Mouse (Mus musculus): ENCODE measurements around the gene Mast3. TPM values are rescaled to one million over a fixed set of nuclear protein-coding genes. Genes with fewer than 3 reads are reported as not detected.

Mast3 gene
- polyA plus RNA-seq, 1 experiment from 2014 or later = 15.8 TPM

- Histone ChIP-seq H3K27ac (replicated peaks) (peak overlapping the region; percentile 98), H3K4me2 (peak overlapping the region; percentile 93), H3K4me1 (replicated peaks) (peaks cover 61% of the 10 kb centered on the region), H3K9ac (peak overlapping the region; percentile 94), H3K4me3 (peak overlapping the region; percentile 83), H3K27me3 (0 out of 2 replicates have a peak, but pooled peaks cover 1% of the 10 kb centered on the region), H3K9me3 (no peaks in the 10 kb centered on the region), H3K36me3 (peaks cover 32% of the 10 kb centered on the region)
- ATAC-seq (ENCODE audit: low read depth) = peak; percentile 56
- 18% methylated on average over 50 of the region's 50 CpGs for WGBS
Measured at GRCm38 (mm10) chr8:70754871-70755660, 49.8 kb downstream of the Mast3 start.

GRCm38 (mm10) chr8:70754043-70754870 is 50.6 kb downstream of the Mast3 start, which contains the start of gene Rab3a:
TSS of gene Rab3a (plus strand) at chr8:70754679.
- Histone ChIP-seq H3K4me2 (peak within 1 kb of the TSS; percentile 93), H3K4me3 (peak within 1 kb of the TSS; percentile 83), H3K27ac (replicated peaks) (peak within 1 kb of the TSS; percentile 98), H3K27me3 (peaks cover 9% of the 10 kb centered on the region), H3K36me3 (peaks cover 32% of the 10 kb centered on the region), H3K9ac (peak within 1 kb of the TSS; percentile 94), H3K4me1 (replicated peaks) (peaks cover 53% of the 10 kb centered on the region), H3K9me3 (no peaks in the 10 kb centered on the region)
- peak; percentile 97 for ATAC-seq (ENCODE audit: low read depth)
- 8% methylated on average over 37 of the region's 37 CpGs for WGBS

- no peaks in the 10 kb centered on the region for H3K9me3 ChIP-seq
- peak overlapping the region; percentile 22 for H3K4me2 ChIP-seq
- H3K36me3 ChIP-seq = peaks cover 24% of the 10 kb centered on the region
- peaks cover 42% of the 10 kb centered on the region for H3K4me1 ChIP-seq (replicated peaks)
- WGBS = 31% methylated on average over 21 of the region's 21 CpGs
- H3K4me3 ChIP-seq = no peak overlapping the region
- peaks cover 20% of the 10 kb centered on the region for H3K27me3 ChIP-seq
- no peak for ATAC-seq (ENCODE audit: low read depth)
- H3K27ac ChIP-seq (replicated peaks) = peak overlapping the region; percentile 68
- no peak overlapping the region for H3K9ac ChIP-seq
Measured at GRCm38 (mm10) chr8:70753151-70753550, 51.7 kb downstream of the Mast3 start.

- no peak for ATAC-seq (ENCODE audit: low read depth)
- H3K27me3 ChIP-seq = peaks cover 30% of the 10 kb centered on the region
- no peaks in the 10 kb centered on the region for H3K9me3 ChIP-seq
- WGBS = 31% methylated on average over 11 of the region's 11 CpGs
- H3K4me1 ChIP-seq (replicated peaks) = peaks cover 32% of the 10 kb centered on the region
- H3K9ac ChIP-seq = no peak overlapping the region
- H3K4me2 ChIP-seq = no peak overlapping the region
- no peak overlapping the region for H3K4me3 ChIP-seq
- H3K27ac ChIP-seq (replicated peaks) = peak overlapping the region; percentile 24; the same call in 1 of the 2 replicates
- H3K36me3 ChIP-seq = peaks cover 14% of the 10 kb centered on the region
Measured at GRCm38 (mm10) chr8:70752000-70752764, 52.7 kb downstream of the Mast3 start.

- Histone ChIP-seq H3K27ac (replicated peaks) (no peak overlapping the region), H3K27me3 (peaks cover 50% of the 10 kb centered on the region), H3K9me3 (no peaks in the 10 kb centered on the region), H3K9ac (no peak overlapping the region), H3K4me1 (replicated peaks) (peaks cover 13% of the 10 kb centered on the region), H3K36me3 (no peaks in the 10 kb centered on the region), H3K4me3 (no peak overlapping the region), H3K4me2 (no peak overlapping the region)
- no peak for ATAC-seq (ENCODE audit: low read depth)
- WGBS = 87% methylated on average over 13 of the region's 13 CpGs
Measured at GRCm38 (mm10) chr8:70750128-70750680, 54.6 kb downstream of the Mast3 start.

GRCm38 (mm10) chr8:70749097-70749674 is 55.7 kb downstream of the Mast3 start:
- no peak for ATAC-seq (ENCODE audit: low read depth)
- no peak overlapping the region for H3K27ac ChIP-seq (replicated peaks)
- peaks cover 13% of the 10 kb centered on the region for H3K4me1 ChIP-seq (replicated peaks)
- H3K9me3 ChIP-seq = no peaks in the 10 kb centered on the region
- no peak overlapping the region for H3K9ac ChIP-seq
- H3K27me3 ChIP-seq = peaks cover 60% of the 10 kb centered on the region
- 84% methylated on average over 19 of the region's 19 CpGs for WGBS
- no peak overlapping the region for H3K4me2 ChIP-seq
- no peaks in the 10 kb centered on the region for H3K36me3 ChIP-seq
- no peak overlapping the region for H3K4me3 ChIP-seq

GRCm38 (mm10) chr8:70748246-70749096 is 56.4 kb downstream of the Mast3 start:
- no peak for ATAC-seq (ENCODE audit: low read depth)
- no peaks in the 10 kb centered on the region for H3K9me3 ChIP-seq
- 86% methylated on average over 23 of the region's 23 CpGs for WGBS
- no peak overlapping the region for H3K4me2 ChIP-seq
- H3K27ac ChIP-seq (replicated peaks) = no peak overlapping the region
- H3K36me3 ChIP-seq = no peaks in the 10 kb centered on the region
- peaks cover 67% of the 10 kb centered on the region for H3K27me3 ChIP-seq
- H3K9ac ChIP-seq = no peak overlapping the region
- H3K4me3 ChIP-seq = no peak overlapping the region
- peaks cover 20% of the 10 kb centered on the region for H3K4me1 ChIP-seq (replicated peaks)

GRCm38 (mm10) chr8:70747211-70747890 is 57.5 kb downstream of the Mast3 start:
- Histone ChIP-seq H3K27ac (replicated peaks) (no peak overlapping the region), H3K4me1 (replicated peaks) (peaks cover 19% of the 10 kb centered on the region), H3K4me2 (no peak overlapping the region), H3K27me3 (peaks cover 78% of the 10 kb centered on the region), H3K9ac (no peak overlapping the region), H3K36me3 (no peaks in the 10 kb centered on the region), H3K9me3 (no peaks in the 10 kb centered on the region), H3K4me3 (no peak overlapping the region)
- no peak for ATAC-seq (ENCODE audit: low read depth)
- WGBS = 85% methylated on average over 18 of the region's 18 CpGs

- Histone ChIP-seq H3K4me2 (no peak overlapping the region), H3K27ac (replicated peaks) (no peak overlapping the region), H3K36me3 (no peaks in the 10 kb centered on the region), H3K9me3 (no peaks in the 10 kb centered on the region), H3K27me3 (peaks cover 85% of the 10 kb centered on the region), H3K4me1 (replicated peaks) (peaks cover 19% of the 10 kb centered on the region), H3K4me3 (no peak overlapping the region), H3K9ac (no peak overlapping the region)
- ATAC-seq (ENCODE audit: low read depth) = no peak
- 77% methylated on average over 9 of the region's 9 CpGs for WGBS
Measured at GRCm38 (mm10) chr8:70746676-70747075, 58.2 kb downstream of the Mast3 start.

GRCm38 (mm10) chr8:70745691-70746220 is 59.1 kb downstream of the Mast3 start:
- H3K9me3 ChIP-seq = no peaks in the 10 kb centered on the region
- peaks cover 94% of the 10 kb centered on the region for H3K27me3 ChIP-seq
- WGBS = 55% methylated on average over 19 of the region's 19 CpGs
- no peak overlapping the region for H3K4me2 ChIP-seq
- H3K27ac ChIP-seq (replicated peaks) = no peak overlapping the region
- no peak for ATAC-seq (ENCODE audit: low read depth)
- H3K36me3 ChIP-seq = no peaks in the 10 kb centered on the region
- H3K9ac ChIP-seq = no peak overlapping the region
- peaks cover 19% of the 10 kb centered on the region for H3K4me1 ChIP-seq (replicated peaks)
- no peak overlapping the region for H3K4me3 ChIP-seq

Measured in neural tube, embryonic 13.5 days (tissue).